Mouse (Mus musculus) midbrain, postnatal 0 days (tissue): ENCODE results near the gene Gm21149. TPM values are rescaled to one million over a fixed set of nuclear protein-coding genes. Genes with fewer than 3 reads are reported as not detected.
"Not testable (repeated sequence)": the region's sequence is repeated elsewhere in the genome, so short reads cannot be mapped to it uniquely, and the experiment has no call there.

Experiments
- ATAC-seq: fragments of 200-750 bp; cut with Nextera tagmentation; 2 replicates; pipeline ENCODE4 v1.8.0; 2017; ENCODE audit warnings: moderate number of reproducible peaks, mild to moderate bottlenecking, moderate TSS enrichment, moderate library complexity; ENCODE audit not compliant: low FRiP score
- DNase-seq: peaks from one replicate; pipeline ENCODE4 v3.0.0-alpha.2; 2015; ENCODE audit warnings: low spot score
- H3K27ac ChIP-seq: fragments of 300-500 bp; sonication (generic); 2 replicates; pipeline ENCODE4 v1.5.1; 2014; ENCODE audit warnings: low read depth, mild to moderate bottlenecking, low read length, mixed read lengths
- H3K27me3 ChIP-seq: fragments of 300-500 bp; sonication (generic); 2 replicates; pipeline ENCODE4 v1.6.1; 2014; ENCODE audit warnings: low read length, control low read depth, mixed read lengths; ENCODE audit not compliant: insufficient read depth
- H3K36me3 ChIP-seq: fragments of 300-500 bp; sonication (generic); 2 replicates; pipeline ENCODE4 v1.6.1; 2014; ENCODE audit warnings: low read length, control low read depth, mixed read lengths; ENCODE audit not compliant: insufficient read depth
- H3K4me1 ChIP-seq: fragments of 300-500 bp; sonication (generic); 2 replicates; pipeline ENCODE4 v1.6.1; 2014; ENCODE audit warnings: mild to moderate bottlenecking, control low read depth, antibody characterized with exemption, low read length, mixed read lengths; ENCODE audit not compliant: insufficient read depth
- H3K4me2 ChIP-seq: fragments of 300-500 bp; sonication (generic); 2 replicates; pipeline ENCODE4 v1.6.1; 2014; ENCODE audit warnings: low read depth, mild to moderate bottlenecking, low read length, mixed read lengths; ENCODE audit not compliant: poor library complexity, severe bottlenecking
- H3K4me3 ChIP-seq: fragments of 300-500 bp; sonication (generic); 2 replicates; pipeline ENCODE4 v1.5.1; 2014; ENCODE audit warnings: low read depth, mild to moderate bottlenecking, low read length, moderate library complexity
- H3K9ac ChIP-seq: fragments of 300-500 bp; sonication (generic); replicated peaks from 2 replicates; pipeline ENCODE4 v1.6.1; 2014; ENCODE audit warnings: mild to moderate bottlenecking, low read length, moderate library complexity, mixed read lengths; ENCODE audit not compliant: poor library complexity, severe bottlenecking
- H3K9me3 ChIP-seq: fragments of 300-500 bp; sonication (generic); 2 replicates; pipeline ENCODE4 v1.6.1; 2016; ENCODE audit warnings: low read length, control low read depth
- CTCF ChIP-seq: IDR thresholded peaks from 2 replicates; pipeline ENCODE4 v1.5.1; 2016; ENCODE audit warnings: antibody characterized with exemption, mild to moderate bottlenecking
- WGBS: fragments of 180-500 bp; shearing (Covaris S2); extraction: QIAGEN DNeasy Blood & Tissue Kit; methylation state at CpG from one replicate; pipeline ENCODE4 v1.1.7; 2014; 5-methylcytosine and 5-hydroxymethylcytosine counted together
- polyA plus RNA-seq: library from polyadenylated mRNA; unstranded; fragments of >200 nt; fragmentation: Nextera tagmentation; extraction: Ambion mirVana; gene quantifications from 2 replicates; pipeline ENCODE4 v1.2.1, GENCODE M21; 2015
- total RNA-seq: library from RNA; depleted of rRNA; stranded (reverse); fragments of >200 nt; gene quantifications from 2 replicates; pipeline ENCODE4 v1.2.3, GENCODE M21; 2014

Gm21149 gene
- total and polyA plus RNA-seq, 2 experiments from 2014 or later = not detected

- H3K36me3 ChIP-seq, H3K9ac ChIP-seq, H3K4me1 ChIP-seq, H3K27me3 ChIP-seq, H3K4me2 ChIP-seq, DNase-seq, H3K27ac ChIP-seq, H3K4me3 ChIP-seq: not testable (repeated sequence)
- peaks cover 37% of the 10 kb centered on the region for H3K9me3 ChIP-seq
- TF ChIP-seq CTCF = peak; percentile 22
- ATAC-seq = peak; percentile 58; the same call in 1 of the 2 replicates
- WGBS = 62% methylated on average over 6 of the region's 6 CpGs
Measured at GRCm38 (mm10) chr5:15508460-15509451, 32.4 kb upstream of the Gm21149 start.

GRCm38 (mm10) chr5:15507757-15508459, 31.6 kb upstream of the Gm21149 start:
- not testable (repeated sequence) for H3K4me1 ChIP-seq

GRCm38 (mm10) chr5:15507309-15507619, 30.9 kb upstream of the Gm21149 start:
- Histone ChIP-seq H3K4me2 (no peak overlapping the region), H3K36me3 (no peaks in the 10 kb centered on the region), H3K9ac (no peak overlapping the region), H3K9me3 (peaks cover 33% of the 10 kb centered on the region), H3K4me1 (no peaks in the 10 kb centered on the region), H3K27me3 (no peaks in the 10 kb centered on the region), H3K4me3 (no peak overlapping the region), H3K27ac (no peak overlapping the region)
- WGBS = 65% methylated on average over 3 of the region's 3 CpGs
- DNase-seq = no peak
- peak; percentile 55; the same call in 1 of the 2 replicates for ATAC-seq
- TF ChIP-seq CTCF = no peak

More at GRCm38 (mm10) chr5:15507757-15508459, 31.6 kb upstream of the Gm21149 start:
- H3K36me3 ChIP-seq, H3K9ac ChIP-seq, H3K4me2 ChIP-seq, H3K27me3 ChIP-seq, H3K27ac ChIP-seq, H3K4me3 ChIP-seq: not testable (repeated sequence)
- WGBS = 69% methylated on average over 6 of the region's 6 CpGs
- DNase-seq (peak; percentile 34), ATAC-seq (peak; percentile 81)
- H3K9me3 ChIP-seq = peaks cover 34% of the 10 kb centered on the region

- Histone ChIP-seq H3K4me1 (no peaks in the 10 kb centered on the region), H3K9me3 (peaks cover 30% of the 10 kb centered on the region), H3K9ac (no peak overlapping the region), H3K36me3 (no peaks in the 10 kb centered on the region), H3K27me3 (no peaks in the 10 kb centered on the region), H3K4me3 (0 out of 2 replicates have a peak overlapping the region, but pooled peaks have one; percentile 1), H3K4me2 (peak overlapping the region; percentile 6; the same call in 1 of the 2 replicates), H3K27ac (no peak overlapping the region)
- ATAC-seq = peak; percentile 50; the same call in 1 of the 2 replicates
- peak; percentile 53 for DNase-seq
- WGBS = 47% methylated on average over 16 of the region's 16 CpGs
- TF ChIP-seq CTCF = peak; percentile 83
Measured at GRCm38 (mm10) chr5:15506575-15507308, 30.4 kb upstream of the Gm21149 start.

GRCm38 (mm10) chr5:15498774-15499400, 22.6 kb upstream of the Gm21149 start:
- DNase-seq = not testable (repeated sequence)
- TF ChIP-seq CTCF = peak; percentile 32
- peak; percentile 88 for ATAC-seq

GRCm38 (mm10) chr5:15498350-15498749, 22.0 kb upstream of the Gm21149 start:
- H3K9ac ChIP-seq, H3K27me3 ChIP-seq, H3K4me1 ChIP-seq, DNase-seq, H3K36me3 ChIP-seq, H3K4me2 ChIP-seq, H3K4me3 ChIP-seq, H3K27ac ChIP-seq: not testable (repeated sequence)
- WGBS = 71% methylated on average over 3 of the region's 3 CpGs
- peak; percentile 52; the same call in 1 of the 2 replicates for ATAC-seq
- peaks cover 13% of the 10 kb centered on the region for H3K9me3 ChIP-seq

More at GRCm38 (mm10) chr5:15498774-15499400, 22.6 kb upstream of the Gm21149 start:
- not testable (repeated sequence) for H3K27me3 ChIP-seq, H3K36me3 ChIP-seq, H3K4me2 ChIP-seq, H3K4me1 ChIP-seq, H3K27ac ChIP-seq, H3K9ac ChIP-seq, H3K4me3 ChIP-seq
- 31% methylated on average over 5 of the region's 5 CpGs for WGBS
- peaks cover 13% of the 10 kb centered on the region for H3K9me3 ChIP-seq

- not testable (repeated sequence) for H3K4me2 ChIP-seq, H3K36me3 ChIP-seq, H3K27ac ChIP-seq, H3K27me3 ChIP-seq, H3K4me1 ChIP-seq, DNase-seq, H3K9ac ChIP-seq, H3K4me3 ChIP-seq
- WGBS = 54% methylated on average over 2 of the region's 2 CpGs
- H3K9me3 ChIP-seq = peaks cover 17% of the 10 kb centered on the region
- peak; percentile 74; the same call in 1 of the 2 replicates for ATAC-seq
Measured at GRCm38 (mm10) chr5:15490934-15491333, 14.6 kb upstream of the Gm21149 start.
